Mouse (Mus musculus) MEL (cell line): ENCODE measurements at regions not wholly inside any gene's neighbourhood (a gene's known extent, or its start where the extent isn't known, plus 50 kb on each side); places are given as distances from the start of the nearest gene placed in this dataset.

Experiments used
- CTCF ChIP-seq, 3 experiments: IDR thresholded peaks in 2 of 3; conservative IDR thresholded peaks in 1 of 3; 2 replicates each; pipeline ENCODE4 v1.5.1; 2011 to 2012; ENCODE audit warnings: low read length in 3 of 3, low read depth in 2 of 3, mild to moderate bottlenecking in 2 of 3, improper control_type of control experiment in 1 of 3, inconsistent platforms in 1 of 3, mixed read lengths in 1 of 3, moderate library complexity in 1 of 3; ENCODE audit not compliant: control insufficient read depth in 1 of 3, insufficient read depth in 1 of 3, poor library complexity in 1 of 3, severe bottlenecking in 1 of 3
- EP300 ChIP-seq, 2 experiments: IDR thresholded peaks; 2 replicates each; pipeline ENCODE4 v1.6.1; 2011; ENCODE audit warnings: improper control_type of control experiment in 2 of 2, low read length in 2 of 2, low read depth in 1 of 2, mild to moderate bottlenecking in 1 of 2
- HCFC1 ChIP-seq: IDR thresholded peaks from 2 replicates; pipeline ENCODE4 v1.6.1; 2012; ENCODE audit warnings: low read depth, mild to moderate bottlenecking, inconsistent platforms, low read length, improper control_type of control experiment, moderate library complexity
- MAX ChIP-seq: IDR thresholded peaks from 2 replicates; pipeline ENCODE4 v1.6.1; 2011; ENCODE audit warnings: low read length, improper control_type of control experiment
- POLR2A ChIP-seq, 2 experiments: IDR thresholded peaks; 2 replicates each; pipeline ENCODE4 v1.6.1; 2011 to 2012; ENCODE audit warnings: low read length in 2 of 2, mild to moderate bottlenecking in 2 of 2, control low read depth in 1 of 2, improper control_type of control experiment in 1 of 2, low read depth in 1 of 2, moderate library complexity in 1 of 2; ENCODE audit not compliant: control insufficient read depth in 1 of 2, insufficient read depth in 1 of 2, poor library complexity in 1 of 2
- RAD21 ChIP-seq: IDR thresholded peaks from 2 replicates; pipeline ENCODE4 v1.6.1; 2011; ENCODE audit warnings: mild to moderate bottlenecking, low read depth, low read length, improper control_type of control experiment
- TCF12 ChIP-seq: IDR thresholded peaks from 2 replicates; pipeline ENCODE4 v1.6.1; 2014; ENCODE audit warnings: low read depth, mild to moderate bottlenecking, inconsistent platforms, low read length, improper control_type of control experiment, moderate library complexity
- UBTF ChIP-seq: IDR thresholded peaks from 2 replicates; pipeline ENCODE4 v1.6.1; 2012; ENCODE audit warnings: low read depth, mild to moderate bottlenecking, inconsistent platforms, low read length, improper control_type of control experiment, moderate library complexity, borderline replicate concordance; ENCODE audit not compliant: insufficient read depth
- ZKSCAN1 ChIP-seq: IDR thresholded peaks from 2 replicates; pipeline ENCODE4 v1.6.1; 2012; ENCODE audit warnings: low read depth, mild to moderate bottlenecking, inconsistent platforms, low read length, improper control_type of control experiment, moderate library complexity

DNA sequence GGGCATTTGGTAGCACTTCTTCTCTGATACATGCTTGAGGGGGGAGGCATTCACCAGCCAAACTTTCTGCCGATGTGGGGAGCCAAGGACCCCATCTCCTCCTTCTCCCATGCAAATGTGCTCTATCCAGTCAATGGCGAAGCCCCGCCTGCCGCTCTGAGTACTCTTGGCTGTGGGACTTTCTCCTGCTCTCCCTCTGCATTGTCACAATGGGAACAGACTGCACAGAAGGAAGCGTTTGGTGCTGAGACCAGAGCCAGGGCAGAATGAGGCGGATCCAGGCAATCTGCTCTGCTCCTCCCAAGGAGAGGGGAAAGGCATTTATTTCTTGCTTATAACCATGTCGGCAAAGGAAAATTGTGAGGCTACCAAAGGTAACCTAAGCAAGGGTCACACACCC lies 123.1 kb downstream of the Sec61b start:
- TF ChIP-seq MAX (no peak), ZKSCAN1 (no peak), EP300 (IDR thresholded peaks at IDR 0.05; ENCODE audit: low read depth in 1 of 2, low read length in 2 of 2) (no peak), POLR2A (IDR thresholded peaks at IDR 0.05; ENCODE audit: control insufficient read depth in 1 of 2, insufficient read depth in 1 of 2, low read depth in 1 of 2, low read length in 2 of 2, poor library complexity in 1 of 2) (no peak), CTCF (IDR thresholded peaks at IDR 0.05 in 2 of 3, conservative IDR thresholded peaks at IDR 0.05 in 1 of 3; ENCODE audit: control insufficient read depth in 1 of 3, insufficient read depth in 1 of 3, low read depth in 2 of 3, low read length in 3 of 3, poor library complexity in 1 of 3, severe bottlenecking in 1 of 3) (no peak), HCFC1 (no peak), TCF12 (no peak), RAD21 (no peak), UBTF (no peak)
